Mouse (Mus musculus) embryonic facial prominence, embryonic 15.5 days (tissue): ENCODE measurements at regions not wholly inside any gene's neighbourhood (a gene's known extent, or its start where the extent isn't known, plus 50 kb on each side); places are given as distances from the start of the nearest gene placed in this dataset.

ENCODE experiments used
- ATAC-seq: fragments of 200-750 bp; cut with Nextera tagmentation; 2 replicates; pipeline ENCODE4 v1.8.0; 2017; ENCODE audit warnings: low read depth, moderate TSS enrichment; ENCODE audit not compliant: insufficient number of reproducible peaks, low FRiP score, low TSS enrichment
- H3K27ac ChIP-seq: fragments of 300-500 bp; sonication (generic); replicated peaks from 2 replicates; pipeline ENCODE4 v1.5.1; 2015; ENCODE audit warnings: mild to moderate bottlenecking, inconsistent platforms
- H3K27me3 ChIP-seq: fragments of 300-500 bp; sonication (generic); 2 replicates; pipeline ENCODE4 v1.6.1; 2015; ENCODE audit warnings: inconsistent platforms
- H3K36me3 ChIP-seq: fragments of 300-500 bp; sonication (generic); 2 replicates; pipeline ENCODE4 v1.6.1; 2015; ENCODE audit warnings: mild to moderate bottlenecking, inconsistent platforms
- H3K4me1 ChIP-seq: fragments of 300-500 bp; sonication (generic); 2 replicates; pipeline ENCODE4 v1.6.1; 2015; ENCODE audit warnings: inconsistent platforms
- H3K4me2 ChIP-seq: fragments of 300-500 bp; sonication (generic); replicated peaks from 2 replicates; pipeline ENCODE4 v1.6.1; 2015; ENCODE audit warnings: mild to moderate bottlenecking, inconsistent platforms
- H3K4me3 ChIP-seq: fragments of 300-500 bp; sonication (generic); replicated peaks from 2 replicates; pipeline ENCODE4 v1.5.1; 2015; ENCODE audit warnings: mild to moderate bottlenecking, inconsistent platforms
- H3K9ac ChIP-seq: fragments of 300-500 bp; sonication (generic); 2 replicates; pipeline ENCODE4 v1.6.1; 2015; ENCODE audit warnings: inconsistent platforms
- H3K9me3 ChIP-seq: fragments of 300-500 bp; sonication (generic); replicated peaks from 2 replicates; pipeline ENCODE4 v1.6.1; 2016; ENCODE audit warnings: inconsistent platforms
- WGBS: fragments of 180-500 bp; shearing (Covaris S2); methylation state at CpG from one replicate; pipeline ENCODE4 v1.1.7; 2015; 5-methylcytosine and 5-hydroxymethylcytosine counted together

DNA sequence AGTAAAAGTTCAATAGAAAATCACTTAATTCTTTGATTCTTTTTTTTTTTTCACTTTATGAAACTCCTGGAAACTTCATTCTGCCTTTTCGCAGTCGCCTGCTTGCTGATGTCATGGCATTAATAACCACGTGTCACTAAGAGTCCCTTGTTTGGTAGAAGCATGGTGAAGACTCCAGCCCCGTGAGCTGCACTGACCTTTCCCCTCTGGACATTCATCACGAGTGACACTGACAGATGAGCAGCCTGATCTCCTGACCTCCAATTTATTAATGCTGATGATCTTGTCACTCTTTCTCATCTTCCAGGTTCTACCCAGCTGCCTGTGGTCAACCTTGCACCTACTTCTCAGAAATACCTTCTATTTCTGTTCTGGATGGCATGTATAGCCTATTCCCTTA is 867.1 kb upstream of the Slit2 start:
- H3K27me3 ChIP-seq = no peaks in the 10 kb centered on the region
- ATAC-seq = no peak
- no peaks in the 10 kb centered on the region for H3K9me3 ChIP-seq
- H3K4me2 ChIP-seq = no peak overlapping the region
- H3K27ac ChIP-seq = no peak overlapping the region
- H3K4me1 ChIP-seq = no peaks in the 10 kb centered on the region
- H3K4me3 ChIP-seq = no peak overlapping the region
- H3K9ac ChIP-seq = no peak overlapping the region
- H3K36me3 ChIP-seq = no peaks in the 10 kb centered on the region
- WGBS = 46% methylated on average over 5 of the region's 5 CpGs

DNA sequence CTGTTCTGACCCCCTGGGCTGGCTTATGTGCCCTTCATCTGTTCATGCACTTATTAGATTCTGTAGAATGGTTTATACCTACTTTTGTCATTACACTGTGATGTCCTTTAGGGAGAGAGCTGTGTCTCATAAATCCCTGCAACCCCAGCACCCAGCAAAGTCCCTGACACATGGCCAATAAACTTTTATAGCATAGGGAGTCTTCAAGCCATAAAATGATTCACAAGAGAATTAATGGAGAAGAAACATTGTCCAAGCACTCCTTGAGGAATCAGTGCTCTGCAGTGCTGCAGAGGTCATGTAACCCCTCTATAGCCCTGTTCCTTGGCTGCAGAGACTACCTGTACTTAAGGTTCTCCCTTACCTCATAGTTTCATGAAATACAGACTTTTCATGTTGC is 887.2 kb upstream of the Slit2 start:
- Histone ChIP-seq H3K9me3 (no peaks in the 10 kb centered on the region), H3K36me3 (no peaks in the 10 kb centered on the region), H3K4me2 (no peak overlapping the region), H3K9ac (no peak overlapping the region), H3K27ac (no peak overlapping the region), H3K4me3 (no peak overlapping the region), H3K4me1 (no peaks in the 10 kb centered on the region), H3K27me3 (no peaks in the 10 kb centered on the region)
- ATAC-seq = no peak

DNA sequence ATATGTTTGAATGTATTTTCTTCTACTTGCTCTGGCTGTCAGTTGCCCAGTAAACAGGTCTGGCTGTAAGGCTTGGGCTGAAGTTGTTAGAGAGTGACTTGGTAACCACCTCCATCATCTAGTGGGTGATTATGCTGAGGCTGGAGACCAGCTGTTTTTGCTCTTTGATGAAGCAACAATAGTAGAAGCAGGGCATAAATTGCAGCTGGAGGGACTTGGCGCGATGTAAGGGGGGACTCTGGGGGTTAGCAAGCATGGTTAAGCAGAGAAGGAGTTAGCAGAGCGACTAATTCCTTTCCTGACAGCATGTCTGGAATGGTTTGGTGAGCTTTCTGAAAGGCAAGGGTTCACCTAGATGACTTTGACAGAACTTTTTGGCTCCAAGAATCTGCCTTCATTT is 930.0 kb upstream of the Slit2 start:
- H3K9me3 ChIP-seq = no peaks in the 10 kb centered on the region
- no peaks in the 10 kb centered on the region for H3K27me3 ChIP-seq
- no peaks in the 10 kb centered on the region for H3K36me3 ChIP-seq
- 25% methylated on average over 3 of the region's 3 CpGs for WGBS
- no peak overlapping the region for H3K4me2 ChIP-seq
- H3K27ac ChIP-seq = no peak overlapping the region
- H3K4me1 ChIP-seq = no peaks in the 10 kb centered on the region
- no peak for ATAC-seq
- no peak overlapping the region for H3K9ac ChIP-seq
- H3K4me3 ChIP-seq = no peak overlapping the region

DNA sequence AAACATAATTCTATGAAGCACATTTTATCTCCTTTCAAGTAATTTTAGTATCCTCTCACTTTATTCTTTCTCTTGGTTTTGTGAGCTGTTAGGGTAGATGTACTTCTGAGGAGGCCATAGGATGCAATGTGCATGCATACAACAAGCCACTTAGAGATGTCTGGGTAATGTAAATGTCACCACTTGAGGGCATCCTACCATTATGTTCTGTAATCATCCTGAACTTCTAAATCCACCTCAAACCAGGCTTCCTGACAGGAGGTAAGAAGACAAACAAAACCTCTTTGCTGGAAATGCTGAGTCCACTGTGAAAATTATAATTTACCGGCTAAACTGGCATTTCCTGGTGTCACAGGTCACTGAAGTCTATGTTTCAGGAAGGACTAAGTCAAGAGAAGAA is 946.2 kb upstream of the Slit2 start:
- no peaks in the 10 kb centered on the region for H3K4me1 ChIP-seq
- H3K4me3 ChIP-seq = no peak overlapping the region
- H3K36me3 ChIP-seq = no peaks in the 10 kb centered on the region
- no peaks in the 10 kb centered on the region for H3K27me3 ChIP-seq
- H3K9ac ChIP-seq = no peak overlapping the region
- H3K27ac ChIP-seq = no peak overlapping the region
- 15% methylated on average over 1 of the region's 1 CpGs for WGBS
- H3K4me2 ChIP-seq = no peak overlapping the region
- ATAC-seq = no peak
- H3K9me3 ChIP-seq = no peaks in the 10 kb centered on the region

DNA sequence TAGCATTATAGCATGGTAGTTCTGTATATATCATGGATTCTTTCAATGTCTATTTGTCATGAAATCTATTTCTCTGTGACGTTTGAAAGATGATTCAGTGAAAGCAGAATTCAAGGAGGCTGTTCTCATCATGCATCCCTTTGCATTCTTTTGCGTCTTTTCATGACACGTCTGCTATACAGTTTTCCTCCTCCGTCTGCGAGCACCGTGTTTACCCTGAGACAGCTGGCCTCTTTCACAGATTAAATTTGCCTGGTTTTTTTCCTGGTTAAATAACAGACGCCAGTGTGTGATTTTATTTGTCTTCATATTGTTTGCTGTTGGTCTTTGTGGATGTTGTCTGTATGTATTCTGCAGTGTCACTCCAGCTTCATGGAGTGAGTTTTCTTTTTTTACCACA is 948.9 kb upstream of the Slit2 start:
- no peaks in the 10 kb centered on the region for H3K27me3 ChIP-seq
- no peak overlapping the region for H3K27ac ChIP-seq
- H3K9me3 ChIP-seq = no peaks in the 10 kb centered on the region
- no peaks in the 10 kb centered on the region for H3K36me3 ChIP-seq
- H3K4me2 ChIP-seq = no peak overlapping the region
- H3K9ac ChIP-seq = no peak overlapping the region
- ATAC-seq = no peak
- H3K4me1 ChIP-seq = no peaks in the 10 kb centered on the region
- H3K4me3 ChIP-seq = no peak overlapping the region
- WGBS = 55% methylated on average over 7 of the region's 7 CpGs

DNA sequence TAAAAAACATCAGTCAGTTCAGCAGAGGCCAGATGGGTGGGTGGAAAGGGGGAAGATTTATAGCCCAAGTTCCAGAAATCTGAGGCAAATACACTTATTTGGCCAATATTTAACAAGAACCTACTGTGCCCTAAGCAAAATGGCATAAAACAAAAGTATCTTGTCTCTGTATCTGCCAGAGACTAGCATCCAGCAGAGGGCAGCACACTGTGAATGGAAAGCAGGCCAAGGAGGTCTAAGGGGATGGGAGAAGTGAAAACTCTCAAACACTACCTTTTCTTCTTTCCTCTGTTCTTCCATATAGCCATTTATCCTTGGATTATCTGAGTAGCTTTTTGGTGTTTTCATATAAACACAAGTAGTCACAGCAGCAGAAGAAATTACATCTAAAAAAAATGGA is 968.6 kb upstream of the Slit2 start:
- Histone ChIP-seq H3K4me3 (no peak overlapping the region), H3K4me2 (no peak overlapping the region), H3K27ac (no peak overlapping the region), H3K9me3 (no peaks in the 10 kb centered on the region), H3K36me3 (no peaks in the 10 kb centered on the region), H3K4me1 (no peaks in the 10 kb centered on the region), H3K27me3 (no peaks in the 10 kb centered on the region), H3K9ac (no peak overlapping the region)
- ATAC-seq = no peak

DNA sequence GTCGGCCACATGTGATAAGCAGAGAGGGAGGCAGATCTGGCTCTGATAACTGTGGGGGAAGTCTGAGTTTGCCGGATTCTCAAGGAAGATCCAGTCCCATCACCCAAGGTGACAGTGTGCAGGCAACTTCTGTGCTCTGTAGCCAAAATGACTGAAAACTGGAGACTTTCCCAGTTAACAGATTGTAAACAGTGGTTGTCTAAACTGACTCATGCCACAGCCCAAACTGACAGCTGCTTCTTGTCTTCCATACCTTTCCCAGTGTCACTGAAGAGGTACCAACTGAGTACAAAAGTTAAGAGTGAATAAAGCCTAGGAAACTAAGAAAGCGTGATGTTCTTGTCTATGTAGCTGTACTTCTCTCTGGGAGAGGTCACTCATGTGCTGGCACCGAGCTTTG is 990.4 kb upstream of the Slit2 start:
- H3K27me3 ChIP-seq = no peaks in the 10 kb centered on the region
- no peak overlapping the region for H3K9ac ChIP-seq
- no peaks in the 10 kb centered on the region for H3K4me1 ChIP-seq
- no peaks in the 10 kb centered on the region for H3K36me3 ChIP-seq
- no peak overlapping the region for H3K4me2 ChIP-seq
- WGBS = 66% methylated on average over 4 of the region's 4 CpGs
- H3K4me3 ChIP-seq = no peak overlapping the region
- no peak overlapping the region for H3K27ac ChIP-seq
- ATAC-seq = no peak
- H3K9me3 ChIP-seq = no peaks in the 10 kb centered on the region

DNA sequence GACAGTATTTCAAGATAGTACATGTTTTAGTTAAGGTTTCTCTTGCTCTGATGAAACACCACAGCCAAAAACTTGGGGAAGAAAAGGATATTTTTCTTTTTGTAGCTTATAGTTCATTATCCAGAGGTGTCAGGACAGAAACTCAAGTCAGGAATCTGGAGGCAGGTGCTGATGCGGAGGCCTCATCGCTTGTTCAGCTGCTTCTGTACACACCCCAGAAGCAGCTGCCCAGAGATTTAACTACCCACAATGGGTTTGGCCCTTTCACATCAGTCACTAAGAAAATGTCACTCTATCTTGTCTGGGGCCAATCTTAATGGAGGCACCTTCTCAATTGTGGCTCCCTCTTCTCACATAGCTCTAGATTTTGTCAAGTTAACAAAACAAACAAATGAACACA is 996.4 kb upstream of the Slit2 start:
- no peak overlapping the region for H3K27ac ChIP-seq
- H3K36me3 ChIP-seq = no peaks in the 10 kb centered on the region
- H3K4me1 ChIP-seq = no peaks in the 10 kb centered on the region
- no peaks in the 10 kb centered on the region for H3K27me3 ChIP-seq
- no peak overlapping the region for H3K4me3 ChIP-seq
- no peak overlapping the region for H3K4me2 ChIP-seq
- 82% methylated on average over 2 of the region's 2 CpGs for WGBS
- no peaks in the 10 kb centered on the region for H3K9me3 ChIP-seq
- no peak overlapping the region for H3K9ac ChIP-seq
- no peak for ATAC-seq

DNA sequence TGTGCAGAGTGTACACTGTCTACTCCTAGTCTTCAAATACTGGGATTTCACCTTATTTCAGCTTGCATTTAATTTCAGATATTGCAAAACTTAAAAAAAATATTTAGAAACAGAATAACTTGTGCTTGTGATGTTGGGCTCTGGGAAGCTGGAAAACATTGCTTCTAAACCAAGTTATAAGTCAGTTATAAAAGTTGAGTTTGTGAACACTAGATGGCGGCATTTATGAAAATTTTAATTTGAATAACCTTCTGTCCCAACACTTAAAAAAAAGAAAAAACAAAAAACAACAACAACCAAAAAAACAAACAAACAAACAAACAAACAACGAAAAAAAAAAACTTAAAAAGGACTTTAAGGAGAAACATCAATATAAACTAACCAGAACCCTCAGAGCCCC is 1002.6 kb upstream of the Slit2 start:
- WGBS = 74% methylated on average over 2 of the region's 2 CpGs
- Histone ChIP-seq H3K27me3 (no peaks in the 10 kb centered on the region), H3K4me1 (no peaks in the 10 kb centered on the region), H3K36me3 (no peaks in the 10 kb centered on the region), H3K9me3 (no peaks in the 10 kb centered on the region), H3K4me2 (no peak overlapping the region), H3K27ac (no peak overlapping the region), H3K9ac (no peak overlapping the region), H3K4me3 (no peak overlapping the region)
- no peak for ATAC-seq

DNA sequence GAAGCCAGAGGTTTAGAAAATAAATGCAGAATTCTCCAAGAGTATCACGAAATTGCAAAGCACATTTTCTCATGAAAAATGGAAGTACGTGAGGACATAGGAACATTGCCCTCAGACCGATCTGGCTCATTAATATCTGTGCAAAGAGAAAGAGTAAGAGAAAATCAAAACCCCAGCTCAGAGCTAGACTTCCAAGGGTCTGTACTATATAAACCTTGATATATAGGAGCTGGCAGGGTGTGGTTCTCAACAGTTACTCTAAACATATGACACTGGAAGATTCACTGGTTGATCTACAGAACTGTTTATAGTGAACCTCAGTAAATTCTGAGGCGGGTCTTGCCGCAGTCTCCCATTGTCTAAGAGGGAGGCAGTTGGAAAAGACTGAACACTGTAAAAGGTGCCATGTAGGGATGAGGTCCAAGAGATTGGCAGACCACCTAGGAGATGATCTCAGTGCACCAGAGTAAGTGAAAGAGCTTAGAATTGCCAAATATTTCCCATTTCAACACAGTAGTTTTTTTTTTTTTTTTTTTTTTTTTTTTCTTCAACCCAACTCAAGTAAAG is 1014.0 kb upstream of the Slit2 start:
- no peaks in the 10 kb centered on the region for H3K4me1 ChIP-seq
- no peaks in the 10 kb centered on the region for H3K36me3 ChIP-seq
- H3K27ac ChIP-seq = no peak overlapping the region
- no peaks in the 10 kb centered on the region for H3K27me3 ChIP-seq
- H3K4me3 ChIP-seq = no peak overlapping the region
- no peak overlapping the region for H3K4me2 ChIP-seq
- no peaks in the 10 kb centered on the region for H3K9me3 ChIP-seq
- WGBS = 86% methylated on average over 5 of the region's 5 CpGs
- no peak for ATAC-seq
- no peak overlapping the region for H3K9ac ChIP-seq

DNA sequence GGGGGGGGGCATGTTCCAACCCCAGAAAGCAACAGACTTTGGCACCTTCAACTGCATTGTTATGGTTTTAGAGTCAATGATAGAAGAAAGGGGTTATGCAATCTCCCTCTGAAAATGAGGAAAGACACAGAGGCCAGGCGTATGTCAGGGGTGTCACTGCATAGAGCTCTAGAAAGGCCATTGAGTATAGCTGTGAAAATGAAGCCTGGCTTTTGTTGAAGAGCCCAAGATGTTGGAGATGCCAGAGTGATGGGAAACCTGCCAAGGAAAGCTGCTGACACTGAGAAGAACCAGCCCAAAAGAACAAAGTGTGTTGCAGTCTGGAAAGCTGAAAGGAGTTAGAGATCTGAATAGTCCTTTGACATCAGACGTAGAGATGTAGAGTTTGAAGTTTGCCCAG is 1022.2 kb upstream of the Slit2 start:
- no peaks in the 10 kb centered on the region for H3K36me3 ChIP-seq
- no peaks in the 10 kb centered on the region for H3K27me3 ChIP-seq
- no peak overlapping the region for H3K9ac ChIP-seq
- ATAC-seq = no peak
- no peaks in the 10 kb centered on the region for H3K4me1 ChIP-seq
- no peak overlapping the region for H3K4me2 ChIP-seq
- no peaks in the 10 kb centered on the region for H3K9me3 ChIP-seq
- no peak overlapping the region for H3K4me3 ChIP-seq
- 67% methylated on average over 2 of the region's 2 CpGs for WGBS
- no peak overlapping the region for H3K27ac ChIP-seq

DNA sequence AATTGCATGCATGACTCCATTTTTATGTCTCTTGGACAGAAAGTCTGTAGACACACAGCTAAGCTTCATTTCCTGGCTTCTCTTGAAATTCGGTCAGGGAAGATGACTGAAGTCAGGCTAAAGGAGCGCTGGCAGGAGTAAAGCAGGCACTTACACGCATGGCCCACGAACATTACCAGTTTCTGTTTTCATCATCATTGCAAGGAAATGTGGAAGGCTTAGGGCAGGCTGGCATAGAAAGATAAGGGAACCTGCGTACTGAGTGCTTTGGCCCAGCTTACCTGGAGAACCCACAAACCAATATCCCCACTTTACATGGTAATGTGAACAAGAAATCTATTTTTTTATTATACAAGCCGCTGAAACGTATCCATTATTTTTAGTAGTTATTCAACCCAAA is 1056.6 kb upstream of the Slit2 start:
- WGBS = 74% methylated on average over 7 of the region's 7 CpGs
- no peak overlapping the region for H3K4me2 ChIP-seq

More for the DNA sequence above, 1056.6 kb upstream of the Slit2 start:
- no peaks in the 10 kb centered on the region for H3K36me3 ChIP-seq
- no peak overlapping the region for H3K9ac ChIP-seq
- no peak for ATAC-seq
- H3K9me3 ChIP-seq = no peaks in the 10 kb centered on the region
- no peaks in the 10 kb centered on the region for H3K27me3 ChIP-seq
- no peaks in the 10 kb centered on the region for H3K4me1 ChIP-seq
- H3K4me3 ChIP-seq = no peak overlapping the region
- H3K27ac ChIP-seq = no peak overlapping the region
